Mouse (Mus musculus) activated CD4-positive, CD25-positive, alpha-beta regulatory T cell, adult 9 weeks (primary cell): ENCODE results near the gene Rpl36-ps4. TPM values are rescaled to one million over a fixed set of nuclear protein-coding genes. Genes with fewer than 3 reads are reported as not detected.

ENCODE experiments used
- polyA plus RNA-seq: library from polyadenylated mRNA; unstranded; fragments of 100-300 nt; shearing (Covaris generic); gene quantifications from one replicate; pipeline ENCODE4 v1.2.1, GENCODE M21; 2017

Rpl36-ps4 gene
- not detected for polyA plus RNA-seq

GRCm38 (mm10) chr17:87920677-87921076 lies at the start of gene Rpl36-ps4:
TSS of gene Rpl36-ps4 (plus strand) at chr17:87920977.

Other genes starting within 250 kb of the Rpl36-ps4 start
- 77.5 TPM for gene Msh2, start 248.6 kb upstream of the Rpl36-ps4 start, polyA plus RNA-seq
- not detected for gene Kcnk12, start 123.0 kb upstream of the Rpl36-ps4 start, polyA plus RNA-seq
- gene Msh6, start 54.1 kb downstream of the Rpl36-ps4 start, polyA plus RNA-seq, result 44.1 TPM
- 8.6 TPM for gene Fbxo11, start 144.3 kb downstream of the Rpl36-ps4 start, polyA plus RNA-seq